Mouse (Mus musculus) right cerebral cortex, postnatal 14 days (tissue): ENCODE results near the gene Col11a2.
A peak's percentile ranks its signal among the peaks of the same experiment; 100 is the strongest.
"Not testable (repeated sequence)": the region's sequence is repeated elsewhere in the genome, so short reads cannot be mapped to it uniquely, and the experiment has no call there.

Experiments
- DNase-seq: peaks from one replicate; pipeline ENCODE4 v3.0.0; 2022

The Col11a2 gene

GRCm38 (mm10) chr17:34038878-34039561 is at the start of gene Col11a2:
Gene Col11a2 (plus strand): TSS chr17:34039437.
- no peak for DNase-seq

GRCm38 (mm10) chr17:33991788-33992664 is 47.2 kb upstream of the Col11a2 start:
- peak; percentile 54 for DNase-seq

- no peak for DNase-seq
Observed at GRCm38 (mm10) chr17:33994959-33995358, 44.3 kb upstream of the Col11a2 start.

- DNase-seq = no peak
Observed at GRCm38 (mm10) chr17:33995651-33996050, 43.6 kb upstream of the Col11a2 start.

GRCm38 (mm10) chr17:33997025-33997424 is 42.2 kb upstream of the Col11a2 start:
- not testable (repeated sequence) for DNase-seq

GRCm38 (mm10) chr17:33998697-33999096 is 40.5 kb upstream of the Col11a2 start:
- DNase-seq = not testable (repeated sequence)

GRCm38 (mm10) chr17:33999341-34000149 is 39.7 kb upstream of the Col11a2 start:
- DNase-seq = no peak

GRCm38 (mm10) chr17:34000150-34000537 is 39.1 kb upstream of the Col11a2 start, which contains the start of gene H2-K1:
Gene H2-K1 (minus strand): TSS chr17:34000347.
- DNase-seq = peak; percentile 70

- not testable (repeated sequence) for DNase-seq
Observed at GRCm38 (mm10) chr17:34000796-34001195, 38.4 kb upstream of the Col11a2 start.

GRCm38 (mm10) chr17:34003426-34003825 is 35.8 kb upstream of the Col11a2 start:
- DNase-seq = peak; percentile 50

- no peak for DNase-seq
Observed at GRCm38 (mm10) chr17:34006570-34006969, 32.7 kb upstream of the Col11a2 start.

- no peak for DNase-seq
Observed at GRCm38 (mm10) chr17:34010156-34010555, 29.1 kb upstream of the Col11a2 start.

GRCm38 (mm10) chr17:34013436-34013835 is 25.8 kb upstream of the Col11a2 start:
- DNase-seq = no peak

- DNase-seq = no peak
Observed at GRCm38 (mm10) chr17:34021539-34022413, 17.5 kb upstream of the Col11a2 start.

GRCm38 (mm10) chr17:34022414-34022783 is 16.8 kb upstream of the Col11a2 start:
- DNase-seq = no peak

GRCm38 (mm10) chr17:34022987-34023386 is 16.2 kb upstream of the Col11a2 start:
- DNase-seq = no peak

- no peak for DNase-seq
Observed at GRCm38 (mm10) chr17:34023678-34024077, 15.6 kb upstream of the Col11a2 start.

GRCm38 (mm10) chr17:34024317-34024821 is 14.9 kb upstream of the Col11a2 start, which contains the start of gene Ring1:
Gene Ring1 (minus strand): TSS chr17:34024680.
- DNase-seq = peak; percentile 91

- DNase-seq = peak; percentile 55
Observed at GRCm38 (mm10) chr17:34024861-34025755, 14.1 kb upstream of the Col11a2 start.

- peak; percentile 23 for DNase-seq
Observed at GRCm38 (mm10) chr17:34025756-34026151, 13.5 kb upstream of the Col11a2 start.

GRCm38 (mm10) chr17:34026221-34026620 is 13.0 kb upstream of the Col11a2 start:
- DNase-seq = no peak
